Mouse (Mus musculus) hindbrain, embryonic 16.5 days (tissue): ENCODE results near the gene 2700097O09Rik. TPM values are rescaled to one million over a fixed set of nuclear protein-coding genes. Genes with fewer than 3 reads are reported as not detected.

Experiments
- ATAC-seq: fragments of 200-750 bp; cut with Nextera tagmentation; 2 replicates; pipeline ENCODE4 v1.8.0; 2017; ENCODE audit warnings: moderate TSS enrichment, moderate library complexity
- H3K27ac ChIP-seq: fragments of 300-500 bp; sonication (generic); 2 replicates; pipeline ENCODE4 v1.5.1; 2014; ENCODE audit warnings: low read depth, mild to moderate bottlenecking, control low read depth, low read length, moderate library complexity
- H3K27me3 ChIP-seq: fragments of 300-500 bp; sonication (generic); replicated peaks from 2 replicates; pipeline ENCODE4 v1.6.1; 2014; ENCODE audit warnings: low read length; ENCODE audit not compliant: control insufficient read depth, insufficient read depth
- H3K36me3 ChIP-seq: fragments of 300-500 bp; sonication (generic); 2 replicates; pipeline ENCODE4 v1.6.1; 2014; ENCODE audit warnings: mild to moderate bottlenecking, low read length, moderate library complexity, mixed read lengths; ENCODE audit not compliant: control insufficient read depth, insufficient read depth
- H3K4me1 ChIP-seq: fragments of 300-500 bp; sonication (generic); 2 replicates; pipeline ENCODE4 v1.6.1; 2014; ENCODE audit warnings: low read depth, low read length; ENCODE audit not compliant: control insufficient read depth, insufficient read depth
- H3K4me2 ChIP-seq: fragments of 300-500 bp; sonication (generic); 2 replicates; pipeline ENCODE4 v1.6.1; 2014; ENCODE audit warnings: mild to moderate bottlenecking, low read length, control low read depth, moderate library complexity
- H3K4me3 ChIP-seq: fragments of 300-500 bp; sonication (generic); 2 replicates; pipeline ENCODE4 v1.5.1; 2014; ENCODE audit warnings: mild to moderate bottlenecking, low read length, control low read depth, moderate library complexity
- H3K9ac ChIP-seq: fragments of 300-500 bp; sonication (generic); 2 replicates; pipeline ENCODE4 v1.6.1; 2014; ENCODE audit warnings: low read depth, mild to moderate bottlenecking, control low read depth, low read length, moderate library complexity
- H3K9me3 ChIP-seq: fragments of 300-500 bp; sonication (generic); 2 replicates; pipeline ENCODE4 v1.6.1; 2014; ENCODE audit warnings: mild to moderate bottlenecking, low read length, moderate library complexity; ENCODE audit not compliant: control insufficient read depth
- WGBS: fragments of 180-500 bp; shearing (Covaris S2); extraction: QIAGEN DNeasy Blood & Tissue Kit; methylation state at CpG from one replicate; pipeline ENCODE4 v1.1.7; 2014; 5-methylcytosine and 5-hydroxymethylcytosine counted together
- polyA plus RNA-seq: library from polyadenylated mRNA; unstranded; fragments of >200 nt; fragmentation: Nextera tagmentation; extraction: Ambion mirVana; gene quantifications from 2 replicates; pipeline ENCODE4 v1.2.1, GENCODE M21; 2015

2700097O09Rik gene
- polyA plus RNA-seq, 1 experiment from 2014 or later = 33.0 TPM

- ATAC-seq = no peak
- Histone ChIP-seq H3K27ac (no peak overlapping the region), H3K4me1 (no peaks in the 10 kb centered on the region), H3K36me3 (no peaks in the 10 kb centered on the region), H3K27me3 (no peaks in the 10 kb centered on the region), H3K9me3 (no peaks in the 10 kb centered on the region), H3K4me2 (no peak overlapping the region), H3K4me3 (no peak overlapping the region), H3K9ac (no peak overlapping the region)
- WGBS = 77% methylated on average over 4 of the region's 4 CpGs
These were observed 7.4 kb downstream of the 2700097O09Rik start for GRCm38 (mm10) chr12:55072495-55072894.

- Histone ChIP-seq H3K27me3 (no peaks in the 10 kb centered on the region), H3K4me2 (no peak overlapping the region), H3K9me3 (no peaks in the 10 kb centered on the region), H3K4me1 (no peaks in the 10 kb centered on the region), H3K4me3 (no peak overlapping the region), H3K9ac (no peak overlapping the region), H3K36me3 (no peaks in the 10 kb centered on the region), H3K27ac (no peak overlapping the region)
- 95% methylated on average over 1 of the region's 1 CpGs for WGBS
- ATAC-seq = no peak
These were observed 17.8 kb downstream of the 2700097O09Rik start for GRCm38 (mm10) chr12:55062141-55062540.

- Histone ChIP-seq H3K27ac (no peak overlapping the region), H3K4me2 (no peak overlapping the region), H3K4me3 (no peak overlapping the region), H3K27me3 (no peaks in the 10 kb centered on the region), H3K9ac (no peak overlapping the region), H3K4me1 (no peaks in the 10 kb centered on the region), H3K36me3 (no peaks in the 10 kb centered on the region), H3K9me3 (no peaks in the 10 kb centered on the region)
- no peak for ATAC-seq
- 69% methylated on average over 10 of the region's 10 CpGs for WGBS
These were observed 18.9 kb downstream of the 2700097O09Rik start for GRCm38 (mm10) chr12:55061006-55061405.

GRCm38 (mm10) chr12:55060212-55060898 is 19.6 kb downstream of the 2700097O09Rik start:
- no peak overlapping the region for H3K9ac ChIP-seq
- 85% methylated on average over 6 of the region's 6 CpGs for WGBS
- no peak overlapping the region for H3K27ac ChIP-seq
- no peak for ATAC-seq
- H3K4me3 ChIP-seq = no peak overlapping the region
- no peak overlapping the region for H3K4me2 ChIP-seq
- H3K9me3 ChIP-seq = no peaks in the 10 kb centered on the region
- H3K4me1 ChIP-seq = no peaks in the 10 kb centered on the region
- H3K27me3 ChIP-seq = no peaks in the 10 kb centered on the region
- no peaks in the 10 kb centered on the region for H3K36me3 ChIP-seq

DNA sequence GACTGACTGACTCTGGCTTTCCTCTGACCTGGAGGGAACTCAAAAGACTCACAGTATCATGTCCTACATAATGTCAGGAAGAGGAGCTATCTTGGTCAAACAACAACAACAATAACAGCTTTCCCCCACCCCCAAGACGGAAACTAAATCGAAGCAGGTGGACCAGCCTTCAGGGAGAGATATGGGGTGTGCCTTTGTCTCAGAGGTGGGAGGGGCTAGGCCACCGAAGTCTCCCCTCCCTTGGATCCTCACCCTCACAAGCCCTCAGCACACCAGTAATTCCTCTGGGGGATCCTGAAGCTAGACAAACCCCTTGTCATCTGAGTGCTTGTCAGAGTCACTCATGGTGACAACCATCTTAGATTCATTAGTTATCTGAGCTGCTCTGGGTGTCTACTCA is 20.1 kb downstream of the 2700097O09Rik start:
- no peak overlapping the region for H3K4me3 ChIP-seq
- no peak overlapping the region for H3K27ac ChIP-seq
- no peak overlapping the region for H3K4me2 ChIP-seq
- H3K27me3 ChIP-seq = no peaks in the 10 kb centered on the region
- WGBS = 81% methylated on average over 3 of the region's 3 CpGs
- no peaks in the 10 kb centered on the region for H3K4me1 ChIP-seq
- ATAC-seq = no peak
- H3K9me3 ChIP-seq = no peaks in the 10 kb centered on the region
- H3K36me3 ChIP-seq = no peaks in the 10 kb centered on the region
- no peak overlapping the region for H3K9ac ChIP-seq

DNA sequence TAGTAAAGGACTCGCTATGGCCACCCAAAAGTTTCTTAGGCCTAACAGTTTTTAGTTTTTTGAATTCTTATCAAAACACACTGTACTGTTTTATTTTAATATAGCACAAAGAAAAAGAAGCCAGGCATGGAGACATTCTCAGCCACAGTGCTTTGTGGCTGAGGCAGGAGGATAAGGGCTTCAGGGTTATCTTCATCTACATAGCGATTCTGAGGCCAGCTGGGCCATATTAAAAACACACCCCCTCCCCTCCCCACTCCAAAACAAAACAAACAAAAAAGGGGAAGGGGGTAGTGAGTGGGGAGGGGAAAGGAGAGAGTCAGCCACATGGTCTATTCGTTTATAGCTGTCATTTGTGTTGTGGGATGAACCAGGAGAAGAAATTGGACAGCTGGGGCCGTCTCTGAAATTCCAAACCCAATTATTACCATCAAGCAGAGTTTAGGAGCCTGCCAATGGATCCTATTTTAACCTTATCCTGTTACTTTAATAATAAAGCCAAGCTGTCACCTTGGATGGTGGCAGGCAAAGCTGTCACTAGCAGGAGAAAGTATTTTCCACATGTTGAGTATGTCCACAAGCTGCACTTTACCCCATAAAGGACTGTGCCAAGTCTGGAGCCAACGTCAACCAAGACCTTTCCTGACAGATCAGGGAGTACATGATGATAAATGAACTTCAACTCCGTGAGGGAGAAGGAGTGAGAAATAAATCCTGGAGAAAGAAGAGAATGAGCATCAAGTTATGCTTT is 20.9 kb downstream of the 2700097O09Rik start:
- WGBS = 77% methylated on average over 6 of the region's 6 CpGs
- no peak for ATAC-seq

DNA sequence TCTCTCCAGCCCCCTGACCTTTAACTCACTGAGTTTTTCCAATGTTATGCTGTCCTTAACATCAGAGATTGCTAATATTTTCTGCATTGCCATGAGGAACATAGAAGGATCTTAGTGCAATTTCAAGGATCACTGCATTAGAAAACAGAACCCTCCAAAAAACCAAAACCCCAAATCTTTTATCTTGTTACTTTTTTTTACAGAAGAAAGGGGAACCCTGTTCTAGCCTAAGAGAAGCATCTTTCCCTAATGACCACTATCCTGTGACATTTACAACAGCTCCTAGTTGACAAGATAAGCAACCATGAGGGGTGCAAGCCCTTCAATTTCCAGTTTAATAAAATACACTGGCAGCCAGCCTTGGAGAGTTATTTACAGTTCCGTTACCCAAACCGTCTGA is 23.2 kb downstream of the 2700097O09Rik start:
- H3K9ac ChIP-seq = no peak overlapping the region
- WGBS = 85% methylated on average over 2 of the region's 2 CpGs
- H3K4me3 ChIP-seq = no peak overlapping the region
- no peak for ATAC-seq
- H3K36me3 ChIP-seq = 0 out of 2 replicates have a peak, but pooled peaks cover 3% of the 10 kb centered on the region
- no peaks in the 10 kb centered on the region for H3K9me3 ChIP-seq
- no peak overlapping the region for H3K4me2 ChIP-seq
- no peaks in the 10 kb centered on the region for H3K27me3 ChIP-seq
- no peaks in the 10 kb centered on the region for H3K4me1 ChIP-seq
- H3K27ac ChIP-seq = no peak overlapping the region

More for the DNA sequence above, 20.9 kb downstream of the 2700097O09Rik start:
- no peak overlapping the region for H3K4me3 ChIP-seq
- H3K27ac ChIP-seq = no peak overlapping the region
- H3K9ac ChIP-seq = no peak overlapping the region
- no peaks in the 10 kb centered on the region for H3K36me3 ChIP-seq
- H3K9me3 ChIP-seq = no peaks in the 10 kb centered on the region
- no peak overlapping the region for H3K4me2 ChIP-seq
- H3K27me3 ChIP-seq = no peaks in the 10 kb centered on the region
- no peaks in the 10 kb centered on the region for H3K4me1 ChIP-seq

GRCm38 (mm10) chr12:55054551-55055241 is 25.2 kb downstream of the 2700097O09Rik start:
- Histone ChIP-seq H3K9me3 (no peaks in the 10 kb centered on the region), H3K27ac (no peak overlapping the region), H3K4me2 (no peak overlapping the region), H3K9ac (no peak overlapping the region), H3K36me3 (0 out of 2 replicates have a peak, but pooled peaks cover 3% of the 10 kb centered on the region), H3K4me1 (no peaks in the 10 kb centered on the region), H3K27me3 (no peaks in the 10 kb centered on the region), H3K4me3 (no peak overlapping the region)
- no peak for ATAC-seq
- 81% methylated on average over 2 of the region's 2 CpGs for WGBS

DNA sequence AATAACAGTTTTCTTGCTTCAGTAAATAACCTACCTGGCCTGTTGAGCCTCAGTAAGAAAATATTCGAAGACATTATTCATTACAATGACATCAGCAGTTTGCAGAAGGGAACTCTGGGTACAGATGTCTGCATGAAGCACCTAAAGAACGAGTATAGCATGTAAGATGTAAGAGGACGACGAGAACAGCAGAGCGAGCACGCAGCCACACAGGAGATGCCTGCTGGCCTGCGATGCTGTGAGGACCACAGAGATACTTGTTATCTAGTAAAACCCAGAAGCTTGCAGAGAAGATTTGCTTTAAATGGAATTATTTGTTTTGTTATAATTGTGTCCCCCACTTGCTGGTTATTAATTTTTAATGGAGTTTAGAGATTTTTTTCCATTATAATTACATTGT is 26.6 kb downstream of the 2700097O09Rik start:
- no peak for ATAC-seq
- H3K27me3 ChIP-seq = no peaks in the 10 kb centered on the region
- no peak overlapping the region for H3K9ac ChIP-seq
- no peak overlapping the region for H3K27ac ChIP-seq
- no peak overlapping the region for H3K4me3 ChIP-seq
- 0 out of 2 replicates have a peak, but pooled peaks cover 3% of the 10 kb centered on the region for H3K36me3 ChIP-seq
- no peaks in the 10 kb centered on the region for H3K9me3 ChIP-seq
- no peak overlapping the region for H3K4me2 ChIP-seq
- 90% methylated on average over 7 of the region's 7 CpGs for WGBS
- H3K4me1 ChIP-seq = no peaks in the 10 kb centered on the region
